Mouse (Mus musculus) left cerebral cortex, adult 11 months (tissue): ENCODE data around the gene Mrpl38.
"Not testable (repeated sequence)": the region's sequence is repeated elsewhere in the genome, so short reads cannot be mapped to it uniquely, and the experiment has no call there.

Source experiments
- DNase-seq: peaks from one replicate; pipeline ENCODE4 v3.0.0; 2022; ENCODE audit warnings: low spot score

Mrpl38 gene

GRCm38 (mm10) chr11:116110131-116110530, 28.5 kb downstream of the Mrpl38 start:
- DNase-seq: no peak

- DNase-seq: no peak
These were observed 29.1 kb downstream of the Mrpl38 start for GRCm38 (mm10) chr11:116109441-116110081.

GRCm38 (mm10) chr11:116108464-116109137, 30.1 kb downstream of the Mrpl38 start:
- DNase-seq: no peak

- no peak for DNase-seq
These were observed 30.8 kb downstream of the Mrpl38 start for GRCm38 (mm10) chr11:116107777-116108285.

- no peak for DNase-seq
These were observed 31.5 kb downstream of the Mrpl38 start for GRCm38 (mm10) chr11:116106963-116107776.

GRCm38 (mm10) chr11:116106154-116106962, 32.3 kb downstream of the Mrpl38 start:
- DNase-seq: no peak

- no peak for DNase-seq
These were observed 33.6 kb downstream of the Mrpl38 start for GRCm38 (mm10) chr11:116105065-116105464.

- no peak for DNase-seq
These were observed 34.5 kb downstream of the Mrpl38 start for GRCm38 (mm10) chr11:116104006-116104646.

- no peak for DNase-seq
These were observed 35.1 kb downstream of the Mrpl38 start for GRCm38 (mm10) chr11:116103572-116103971.

- DNase-seq: no peak
These were observed 36.2 kb downstream of the Mrpl38 start for GRCm38 (mm10) chr11:116102472-116102871.

GRCm38 (mm10) chr11:116101931-116102381, 36.7 kb downstream of the Mrpl38 start:
- no peak for DNase-seq

- DNase-seq: no peak
These were observed 37.8 kb downstream of the Mrpl38 start for GRCm38 (mm10) chr11:116100839-116101238.

GRCm38 (mm10) chr11:116100385-116100784, 38.3 kb downstream of the Mrpl38 start:
- DNase-seq: no peak

- DNase-seq: no peak
These were observed 39.2 kb downstream of the Mrpl38 start for GRCm38 (mm10) chr11:116099462-116099861.

GRCm38 (mm10) chr11:116098711-116099460, 39.8 kb downstream of the Mrpl38 start:
- DNase-seq: no peak

GRCm38 (mm10) chr11:116096213-116097108, 42.2 kb downstream of the Mrpl38 start:
- DNase-seq: no peak

GRCm38 (mm10) chr11:116095573-116095972, 43.1 kb downstream of the Mrpl38 start:
- DNase-seq: no peak

- no peak for DNase-seq
These were observed 44.7 kb downstream of the Mrpl38 start for GRCm38 (mm10) chr11:116093771-116094565.

- DNase-seq: not testable (repeated sequence)
These were observed 45.7 kb downstream of the Mrpl38 start for GRCm38 (mm10) chr11:116092959-116093358.
